Mouse (Mus musculus) embryonic fibroblast, embryonic 13.5 days (primary cell): ENCODE data around the gene Ppp1r14a. TPM values are rescaled to one million over a fixed set of nuclear protein-coding genes. Genes with fewer than 3 reads are reported as not detected.

Source experiments
- H3K27ac ChIP-seq: 2 replicates; pipeline ENCODE4 v1.5.1; 2012; ENCODE audit warnings: low read length, control low read depth, inconsistent platforms; ENCODE audit not compliant: insufficient read depth
- H3K4me1 ChIP-seq: 2 replicates; pipeline ENCODE4 v1.6.1; 2011; ENCODE audit warnings: low read length; ENCODE audit not compliant: control insufficient read depth, insufficient read depth
- H3K4me3 ChIP-seq: 2 replicates; pipeline ENCODE4 v1.5.1; 2011; ENCODE audit warnings: mild to moderate bottlenecking, control low read depth, low read length; ENCODE audit not compliant: insufficient read depth
- CTCF ChIP-seq: IDR thresholded peaks from 2 replicates; pipeline ENCODE4 v1.5.1; 2011; ENCODE audit warnings: mild to moderate bottlenecking, control low read depth, low read length, moderate library complexity, borderline replicate concordance; ENCODE audit not compliant: insufficient read depth
- POLR2A ChIP-seq: IDR thresholded peaks from 2 replicates; pipeline ENCODE4 v1.6.1; 2011; ENCODE audit warnings: low read depth, mild to moderate bottlenecking, control low read depth, low read length, moderate library complexity
- polyA plus RNA-seq: library from polyadenylated mRNA; stranded (reverse); fragments of >200 nt; gene quantifications from 2 replicates; pipeline ENCODE4 v1.2.4, GENCODE M21; 2011; ENCODE audit warnings: low read depth; ENCODE audit not compliant: missing spikeins, insufficient read length

Ppp1r14a gene
- polyA plus RNA-seq, 1 experiment, result 8.2 TPM

- TF ChIP-seq POLR2A (no peak), CTCF (no peak)
- H3K4me1 ChIP-seq, result peaks cover 4% of the 10 kb centered on the region; the same call in 1 of the 2 replicates
- H3K4me3 ChIP-seq, result peak overlapping the region; percentile 23; the same call in 1 of the 2 replicates
- no peak overlapping the region for H3K27ac ChIP-seq
These were observed 20.6 kb downstream of the Ppp1r14a start for GRCm38 (mm10) chr7:29309749-29310148.

GRCm38 (mm10) chr7:29313051-29313450, 23.9 kb downstream of the Ppp1r14a start:
- no peak overlapping the region for H3K27ac ChIP-seq
- H3K4me1 ChIP-seq, result 0 out of 2 replicates have a peak, but pooled peaks cover 6% of the 10 kb centered on the region
- no peak for TF ChIP-seq CTCF
- TF ChIP-seq POLR2A, result no peak
- no peak overlapping the region for H3K4me3 ChIP-seq

DNA sequence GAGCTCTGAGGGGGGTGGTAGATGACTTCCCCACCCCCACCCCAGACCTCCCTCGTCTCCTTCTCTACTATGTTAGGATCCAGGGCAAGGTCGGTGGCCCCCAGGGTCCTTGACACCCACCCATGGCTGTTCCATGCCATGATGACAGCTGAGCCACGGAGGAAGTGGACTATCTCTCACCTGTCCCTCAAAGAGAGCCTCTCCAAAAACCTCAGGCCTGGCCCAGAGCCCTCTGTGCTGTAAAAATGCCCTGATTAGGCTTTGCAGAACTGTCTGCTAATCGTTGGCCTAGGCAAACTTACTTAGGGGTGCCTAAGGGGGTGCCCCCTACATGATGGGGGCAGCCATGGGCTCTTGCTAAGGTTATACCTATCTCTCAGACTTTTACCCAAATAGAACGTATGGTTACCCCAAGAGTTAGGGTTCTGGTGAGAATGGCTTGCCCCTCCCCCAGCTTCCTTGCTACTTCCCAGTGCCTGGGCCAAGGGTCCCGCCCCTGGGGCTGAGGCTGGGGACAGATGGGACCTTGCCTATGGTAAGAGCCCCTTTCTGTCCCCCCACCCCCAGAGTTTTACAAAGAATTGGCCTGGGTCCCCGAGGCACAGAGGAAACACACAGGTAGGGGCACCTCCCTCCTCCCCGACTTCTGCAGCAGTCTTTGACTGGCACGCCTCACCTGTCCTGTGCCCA, 24.6 kb downstream of the Ppp1r14a start:
- H3K27ac ChIP-seq, result no peak overlapping the region
- peaks cover 3% of the 10 kb centered on the region; the same call in 1 of the 2 replicates for H3K4me1 ChIP-seq
- TF ChIP-seq CTCF (no peak), POLR2A (no peak)
- H3K4me3 ChIP-seq, result no peak overlapping the region

GRCm38 (mm10) chr7:29314844-29315628, 25.9 kb downstream of the Ppp1r14a start:
- H3K4me3 ChIP-seq, result no peak overlapping the region
- H3K4me1 ChIP-seq, result peaks cover 6% of the 10 kb centered on the region; the same call in 1 of the 2 replicates
- TF ChIP-seq POLR2A, result no peak
- no peak for TF ChIP-seq CTCF
- no peak overlapping the region for H3K27ac ChIP-seq

DNA sequence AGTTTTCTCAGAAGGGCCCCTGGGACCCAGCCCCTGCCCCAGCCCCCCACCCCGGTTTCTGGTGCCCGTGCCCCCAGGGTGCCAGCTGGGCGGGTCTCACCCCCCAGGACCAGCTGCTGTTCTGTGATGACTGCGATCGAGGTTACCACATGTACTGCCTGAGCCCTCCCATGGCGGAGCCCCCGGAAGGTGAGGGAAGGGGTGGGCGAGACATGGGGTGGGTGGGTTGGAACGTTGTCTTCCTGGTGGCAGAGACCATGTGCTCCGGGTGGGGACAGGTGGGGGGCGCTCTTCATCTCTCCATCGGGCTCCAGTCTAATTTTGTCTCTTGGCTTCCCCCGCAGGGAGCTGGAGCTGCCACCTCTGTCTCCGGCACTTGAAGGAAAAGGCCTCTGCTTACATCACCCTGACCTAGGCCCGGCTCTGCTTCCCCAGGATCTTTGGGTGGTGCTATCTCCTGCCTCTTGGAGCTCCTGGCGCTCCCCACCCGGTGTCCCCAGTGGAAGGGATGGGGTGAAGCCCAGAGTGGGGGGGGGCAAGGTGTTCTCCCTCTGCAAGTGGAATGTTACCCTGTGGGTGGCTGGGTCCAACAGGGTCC, 27.1 kb downstream of the Ppp1r14a start:
- no peak for TF ChIP-seq CTCF
- no peak for TF ChIP-seq POLR2A
- Histone ChIP-seq H3K4me1 (peaks cover 6% of the 10 kb centered on the region; the same call in 1 of the 2 replicates), H3K4me3 (no peak overlapping the region), H3K27ac (no peak overlapping the region)

DNA sequence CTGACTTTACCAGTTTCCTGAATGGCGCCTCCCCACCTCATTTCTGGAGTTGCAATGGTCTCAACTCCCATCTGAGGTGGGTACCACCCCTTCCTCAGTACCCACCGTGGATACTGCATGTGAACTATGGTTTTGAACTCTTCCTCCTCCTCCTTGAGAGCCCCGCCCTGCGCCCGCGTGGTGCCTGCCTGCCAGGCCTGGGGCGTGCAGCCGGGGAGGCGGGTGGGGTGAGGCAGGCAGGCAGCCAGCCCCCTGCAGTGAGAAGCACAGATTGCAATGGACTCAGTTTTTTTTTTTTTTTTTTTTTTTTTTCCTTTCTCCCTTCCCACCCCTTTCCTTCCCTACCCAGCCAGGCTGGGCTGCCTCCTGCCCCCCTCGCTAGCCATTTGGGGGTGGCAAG, 27.9 kb downstream of the Ppp1r14a start:
- no peak overlapping the region for H3K27ac ChIP-seq
- TF ChIP-seq CTCF (no peak), POLR2A (no peak)
- H3K4me3 ChIP-seq, result no peak overlapping the region
- H3K4me1 ChIP-seq, result peaks cover 6% of the 10 kb centered on the region; the same call in 1 of the 2 replicates

DNA sequence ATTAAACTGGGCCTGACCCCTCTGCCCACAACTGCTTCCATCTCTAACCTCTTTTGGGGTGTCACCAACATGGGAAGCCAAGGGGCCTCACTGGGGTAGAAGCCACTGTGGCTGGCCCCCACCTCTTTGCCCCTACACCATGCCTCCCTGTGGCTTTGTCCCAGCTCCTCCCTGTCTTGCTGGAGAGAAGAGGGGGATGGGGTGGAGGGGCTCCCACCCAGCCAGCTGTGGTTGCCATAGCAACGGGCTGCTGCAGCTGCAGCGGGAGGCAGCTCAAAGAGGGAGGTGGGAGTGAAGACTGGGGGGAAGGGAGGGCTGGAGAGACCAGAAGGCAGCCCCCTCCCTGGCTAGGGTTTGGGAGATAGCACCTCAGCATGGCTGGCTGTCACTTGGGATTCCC, 28.4 kb downstream of the Ppp1r14a start:
- Histone ChIP-seq H3K27ac (no peak overlapping the region), H3K4me3 (no peak overlapping the region), H3K4me1 (peaks cover 6% of the 10 kb centered on the region; the same call in 1 of the 2 replicates)
- TF ChIP-seq CTCF (no peak), POLR2A (no peak)

DNA sequence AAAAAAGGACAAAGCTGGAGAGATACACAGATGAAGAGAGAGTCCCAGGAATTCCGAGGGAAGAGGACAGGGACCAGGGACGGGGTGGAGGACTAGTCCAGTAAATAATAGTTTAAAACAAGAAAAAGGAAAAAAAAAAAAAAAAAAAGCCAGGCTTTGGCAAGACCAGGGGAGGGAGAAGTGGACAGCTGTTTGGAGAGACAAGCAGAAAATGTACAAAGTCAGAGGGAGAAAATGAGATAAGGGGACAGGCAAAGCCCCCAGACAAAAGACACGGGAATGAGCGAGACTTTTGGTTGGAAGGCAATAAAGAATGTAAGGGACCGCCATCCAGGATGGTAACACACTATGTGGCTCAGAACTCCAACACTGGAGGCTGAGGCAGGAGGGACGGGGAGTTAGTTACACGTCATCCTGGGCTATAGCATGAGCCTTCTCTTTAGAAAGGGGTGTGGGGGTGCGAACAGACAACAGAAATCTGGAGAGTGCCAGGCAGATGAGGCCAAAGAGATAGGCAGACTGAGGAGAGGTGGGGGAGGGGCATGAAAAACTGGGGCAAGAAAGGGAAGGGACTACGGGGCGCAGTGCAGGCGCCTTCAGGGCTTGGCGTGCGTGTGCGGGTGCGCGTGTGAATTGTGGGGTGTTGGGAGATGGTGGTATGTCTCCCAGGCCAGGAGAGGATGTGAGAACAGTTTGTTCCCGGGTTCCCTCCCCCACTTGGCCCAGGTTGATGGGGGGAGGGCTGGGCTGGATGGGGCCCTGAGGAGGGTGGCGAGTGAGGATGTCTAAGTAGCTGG, 29.2 kb downstream of the Ppp1r14a start:
- Histone ChIP-seq H3K27ac (peak overlapping the region; percentile 22; the same call in 1 of the 2 replicates), H3K4me1 (peaks cover 6% of the 10 kb centered on the region; the same call in 1 of the 2 replicates), H3K4me3 (no peak overlapping the region)
- TF ChIP-seq CTCF (no peak), POLR2A (no peak)

GRCm38 (mm10) chr7:29319337-29320307, 30.5 kb downstream of the Ppp1r14a start:
- TF ChIP-seq CTCF (no peak), POLR2A (no peak)

More at GRCm38 (mm10) chr7:29319337-29320307, 30.5 kb downstream of the Ppp1r14a start:
- Histone ChIP-seq H3K27ac (no peak overlapping the region), H3K4me1 (peaks cover 6% of the 10 kb centered on the region; the same call in 1 of the 2 replicates), H3K4me3 (no peak overlapping the region)
